Mouse (Mus musculus): ENCODE measurements at regions not wholly inside any gene's neighbourhood (a gene's known extent, or its start where the extent isn't known, plus 50 kb on each side); places are given as distances from the start of the nearest gene placed in this dataset.

DNA sequence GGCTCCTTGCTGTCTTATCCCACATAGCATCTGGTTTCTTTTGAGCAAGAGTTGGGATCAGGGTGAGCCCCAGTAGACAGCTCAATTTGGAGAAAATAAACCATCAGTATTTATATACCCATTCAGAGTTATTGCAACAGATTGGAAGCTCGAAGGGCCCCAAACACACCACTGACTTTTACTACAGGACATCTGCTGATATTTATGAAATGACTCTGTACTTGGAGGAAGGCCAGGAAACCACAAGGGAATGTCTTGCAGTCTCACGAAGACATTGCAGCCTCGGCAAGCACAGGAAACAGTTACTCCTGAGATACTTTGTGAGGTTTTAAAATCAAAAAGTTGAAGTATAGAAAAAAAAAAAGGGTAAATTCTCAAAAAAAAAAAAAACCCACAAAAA is 375.1 kb upstream of the 4931408C20Rik start:
- DNase-seq, result peak; percentile 4

Measured in right cerebral cortex, adult 18-20 months (tissue).